Mouse (Mus musculus) thymus, postnatal 25 days (tissue): ENCODE measurements around the gene Snx25.

Source experiments
- DNase-seq: peaks from one replicate; pipeline ENCODE4 v3.0.0; 2022

Snx25 gene

DNA sequence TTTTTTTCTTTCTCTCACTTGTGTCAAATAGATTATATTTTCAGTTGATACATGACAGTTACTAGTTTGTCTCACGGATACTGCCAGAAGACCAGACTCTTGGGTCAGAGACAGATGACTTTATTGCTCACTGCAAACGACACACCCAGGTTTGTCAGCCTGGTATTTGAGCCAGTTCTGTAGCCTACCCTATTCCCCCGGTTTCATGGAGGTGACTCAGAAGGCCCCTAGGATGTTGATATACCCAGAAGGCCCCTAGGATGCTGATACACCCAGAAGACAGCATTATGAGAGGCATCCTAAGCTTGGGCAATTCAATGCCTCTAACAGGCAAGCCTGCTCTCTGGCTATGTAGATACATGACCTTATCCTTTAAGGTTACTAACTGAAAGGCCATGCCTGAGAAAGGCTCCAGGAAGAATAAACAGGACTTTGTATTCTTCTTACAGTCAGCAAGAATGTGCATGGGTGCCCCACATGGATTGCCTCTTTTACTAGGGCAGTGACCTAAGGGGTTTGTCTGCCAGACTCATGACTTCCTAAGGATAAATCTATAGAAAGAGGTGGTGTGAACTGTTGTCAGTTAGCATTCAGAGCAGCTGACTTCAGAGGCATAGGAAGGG lies 144.8 kb downstream of the Snx25 start:
- no peak for DNase-seq

DNA sequence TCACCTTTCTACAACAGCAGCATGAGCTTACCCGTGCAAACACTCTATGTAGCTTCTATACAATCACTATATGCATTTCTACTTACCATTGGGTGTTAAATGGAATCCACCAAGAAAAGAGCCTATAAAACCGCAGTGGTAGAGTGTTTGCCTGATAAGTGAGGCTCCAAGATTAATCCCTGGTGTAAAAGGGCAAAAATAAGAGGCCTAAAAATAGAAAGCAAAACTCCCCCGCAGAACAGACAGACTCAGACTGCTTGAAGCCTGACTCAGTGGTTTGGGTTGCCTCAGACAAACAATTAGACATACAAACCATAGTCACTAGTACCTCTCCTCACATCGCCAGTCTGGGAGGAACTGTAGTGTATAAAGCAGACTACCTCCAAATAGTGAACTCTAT lies 146.4 kb downstream of the Snx25 start, which contains the start of gene Ankrd37:
Ankrd37 (minus strand) TSS at position 112 of the 400 bp plus-strand sequence.
- no peak for DNase-seq

DNA sequence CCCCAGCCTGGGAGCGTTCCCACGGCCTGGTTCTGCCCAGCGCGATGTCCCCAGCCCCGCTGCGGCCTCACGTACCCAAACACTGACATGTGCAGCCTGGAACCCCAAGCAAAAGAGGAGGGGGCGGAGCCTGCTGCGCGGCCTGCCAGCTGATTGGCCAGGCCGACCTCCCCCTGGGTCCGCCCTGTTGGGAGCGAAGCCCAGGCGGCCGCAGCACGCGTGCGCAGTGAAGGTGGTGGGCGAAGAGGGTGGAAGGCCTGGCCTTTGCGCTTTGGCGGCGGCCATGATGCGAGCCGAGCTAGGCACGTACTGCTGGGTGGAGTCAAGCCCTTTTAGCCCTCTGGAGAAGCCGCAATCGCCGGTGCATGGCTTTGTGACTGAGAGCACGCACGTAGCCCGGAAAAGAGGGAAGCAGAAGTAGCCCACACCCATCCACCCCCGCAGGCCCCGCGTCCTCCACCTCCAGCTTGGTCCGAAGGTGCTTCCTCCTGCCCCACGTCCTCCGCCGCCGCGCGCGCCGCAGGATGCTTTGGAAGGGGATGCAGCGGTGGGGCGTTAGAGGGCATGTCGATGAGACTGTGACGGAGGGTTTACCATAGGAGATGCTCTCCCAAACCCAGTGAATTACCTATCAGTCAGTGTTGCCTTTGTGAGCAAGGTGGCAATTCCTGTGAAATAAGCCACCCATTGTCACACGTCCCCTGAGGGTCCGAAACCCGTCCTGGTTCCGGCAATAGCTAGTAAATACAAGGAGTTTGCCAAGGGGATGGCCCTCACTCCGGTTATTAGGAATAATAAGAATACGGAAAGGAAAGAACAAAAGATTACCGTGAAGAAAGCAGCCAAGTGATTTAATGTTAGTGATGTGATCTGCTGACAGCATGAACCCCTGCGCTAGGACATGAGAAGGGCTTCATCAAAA lies 151.9 kb downstream of the Snx25 start:
- peak; percentile 99 for DNase-seq

DNA sequence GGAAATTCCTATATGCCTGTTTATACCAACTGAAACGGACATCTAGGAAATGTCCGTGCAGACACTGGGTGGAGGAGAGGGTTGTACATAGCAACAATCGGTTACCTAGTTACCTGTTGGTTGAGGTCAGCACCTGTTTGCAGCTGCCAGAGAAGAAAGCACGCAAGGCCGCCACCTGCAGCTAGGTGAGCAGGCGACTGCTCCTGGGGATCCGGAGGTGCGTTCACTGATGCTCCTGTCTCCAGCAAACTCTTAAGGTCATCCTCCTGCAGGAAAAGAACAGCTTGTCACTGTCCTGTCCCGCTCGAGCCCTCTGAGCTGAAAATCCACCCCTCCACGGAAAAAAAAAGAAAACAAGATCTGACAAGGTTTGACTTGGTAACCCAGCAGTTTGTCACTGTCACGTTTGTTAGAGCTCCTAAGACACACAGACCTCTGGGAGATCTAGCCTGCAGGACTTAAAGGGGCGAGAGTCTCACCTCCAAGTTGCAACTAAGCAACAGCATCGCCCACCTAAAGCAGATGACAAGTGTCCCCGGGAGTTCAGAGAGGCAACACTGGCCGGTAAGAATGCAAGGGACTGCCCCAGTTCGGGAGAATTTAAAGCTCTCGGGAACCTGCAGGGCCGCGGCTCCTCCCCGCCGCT lies 152.7 kb downstream of the Snx25 start, which contains the start of gene Lrp2bp:
Lrp2bp (plus strand) TSS at position 166 of the 646 bp plus-strand sequence.
- DNase-seq: peak; percentile 29

DNA sequence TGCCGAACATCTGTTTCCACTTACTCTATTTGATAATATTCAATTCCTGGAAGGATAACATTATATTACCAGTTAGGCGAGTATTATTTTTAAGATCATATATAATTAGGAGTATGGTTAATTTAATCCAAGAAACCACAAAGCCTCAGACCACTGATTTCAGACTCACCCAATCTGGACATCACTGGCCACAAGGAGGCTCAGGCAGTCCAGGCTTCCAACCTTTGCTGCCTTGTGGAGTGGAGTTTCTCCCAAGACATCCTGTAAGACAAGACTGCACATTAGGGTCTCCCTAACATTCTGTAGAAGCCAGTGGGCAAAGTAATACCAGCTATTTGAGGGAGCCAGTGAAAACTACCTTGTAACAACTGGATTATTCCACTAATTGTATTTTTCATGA lies 153.7 kb downstream of the Snx25 start:
- no peak for DNase-seq

DNA sequence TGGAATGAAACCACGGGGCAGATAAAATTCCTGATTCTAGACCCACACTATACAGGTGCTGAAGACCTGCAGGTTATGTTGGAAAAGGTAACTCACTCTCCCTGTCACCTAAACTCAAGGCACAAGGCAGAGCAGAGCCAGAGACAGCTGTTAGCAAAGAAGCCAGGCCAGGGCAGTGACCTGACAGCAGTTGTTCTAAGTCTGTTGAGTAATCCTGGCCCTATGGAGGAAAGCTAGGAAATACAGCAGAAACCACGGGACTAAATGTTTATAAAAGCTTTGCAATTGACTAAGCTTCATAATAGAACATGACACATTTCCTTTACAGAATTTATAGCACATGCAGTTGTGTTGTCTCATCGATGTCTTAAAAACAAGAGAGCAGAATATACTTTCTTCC lies 156.4 kb downstream of the Snx25 start:
- DNase-seq: no peak

DNA sequence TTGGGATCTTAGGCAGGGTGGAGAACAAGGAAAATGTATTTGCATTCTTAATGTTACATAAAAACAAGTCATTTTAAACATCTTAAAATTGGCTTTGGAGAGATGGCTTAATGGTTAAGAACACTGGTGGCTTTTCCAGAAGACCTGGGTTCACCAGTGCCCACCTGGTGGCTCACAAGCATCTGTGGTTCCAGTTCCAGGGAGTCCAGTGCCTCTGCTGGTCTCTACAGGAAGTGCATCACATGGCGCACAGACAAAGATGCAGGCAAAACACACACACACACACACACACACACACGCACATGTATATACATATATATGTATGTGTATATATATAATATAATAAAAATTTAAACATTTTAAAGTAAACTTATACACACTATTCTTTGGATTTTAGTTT lies 157.8 kb downstream of the Snx25 start:
- peak; percentile 39 for DNase-seq

DNA sequence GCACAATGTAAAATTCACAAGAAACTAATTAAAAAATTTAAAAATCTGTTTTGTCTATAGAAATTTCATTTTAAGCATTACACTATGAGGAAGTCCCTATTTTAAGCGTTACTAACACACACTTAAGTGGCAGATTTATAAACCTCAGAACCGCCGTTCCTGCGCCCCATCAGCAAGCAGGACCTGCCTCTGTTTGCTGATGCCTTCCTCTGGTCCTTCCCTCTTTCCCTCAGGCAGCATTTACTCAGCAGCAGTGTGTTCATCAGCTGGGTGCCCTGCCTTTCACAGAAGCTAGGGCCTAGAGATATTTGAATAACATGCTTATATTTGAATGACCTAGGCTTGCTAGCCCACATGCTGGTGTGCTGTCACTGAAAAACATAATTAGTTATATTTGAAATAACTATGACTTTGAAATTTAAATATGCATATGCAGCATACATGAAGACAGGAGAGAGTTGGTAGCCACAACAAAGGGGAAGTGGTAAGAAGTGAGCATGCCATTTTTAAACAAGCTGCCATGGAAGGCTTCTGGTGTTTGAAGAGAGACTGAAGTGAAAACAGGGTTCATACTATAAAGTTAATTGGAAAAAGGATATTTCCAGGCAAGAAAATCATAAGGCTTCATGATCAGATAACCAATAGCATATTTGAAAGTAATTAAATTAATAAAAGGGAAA lies 161.2 kb downstream of the Snx25 start:
- DNase-seq: no peak

DNA sequence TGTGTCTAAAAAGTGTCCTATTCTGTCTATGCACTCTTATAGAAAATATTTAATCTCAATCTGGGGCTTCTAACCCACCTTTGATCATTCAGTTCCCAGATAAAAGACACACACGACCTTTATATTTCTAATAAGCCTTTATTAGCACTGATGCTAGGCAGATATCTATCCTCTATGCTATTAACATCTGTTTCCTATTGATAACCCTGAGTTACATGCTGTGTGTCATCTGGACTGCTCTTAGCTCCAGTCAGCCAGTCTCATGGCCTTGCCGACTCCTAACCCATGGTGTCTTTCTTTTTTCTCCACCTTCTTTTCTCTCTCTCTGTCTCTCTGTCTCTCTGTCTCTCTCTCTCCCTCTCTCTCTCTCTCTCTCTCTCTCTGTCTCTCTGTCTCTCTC lies 163.8 kb downstream of the Snx25 start:
- no peak for DNase-seq

DNA sequence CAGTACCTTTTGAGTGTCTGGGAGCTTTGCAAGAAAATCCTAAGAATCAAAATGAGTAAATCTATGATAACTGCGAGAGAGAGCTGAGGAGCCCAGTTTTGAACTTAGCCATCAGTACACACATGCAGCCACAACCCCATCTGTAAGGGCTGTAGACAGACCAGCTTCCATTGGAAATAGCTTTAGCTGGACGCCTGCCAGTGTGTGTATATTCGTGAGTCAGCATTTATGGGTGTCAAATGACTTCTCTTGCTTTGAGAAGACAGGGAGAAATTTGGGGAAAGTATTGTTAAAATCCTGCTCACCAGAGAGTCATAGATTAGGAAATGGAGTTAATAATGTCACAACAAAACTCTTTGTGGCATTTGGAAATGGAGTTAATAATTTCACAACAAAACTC lies 165.3 kb downstream of the Snx25 start:
- no peak for DNase-seq
